Mouse (Mus musculus) adrenal gland, postnatal 10 days (tissue): ENCODE data around the gene Cdrt4. TPM values are rescaled to one million over a fixed set of nuclear protein-coding genes. Genes with fewer than 3 reads are reported as not detected.

Source experiments
- total RNA-seq, 2 experiments: library from RNA; stranded (reverse); gene quantifications; 2 replicates each; pipeline ENCODE4 v1.2.3; 2021

Gene Cdrt4
- total RNA-seq, 2 experiments from 2014 or later, result not detected

Other genes starting within 250 kb of the Cdrt4 start
- gene Zfp287, start 219.3 kb upstream of the Cdrt4 start, total RNA-seq, result 1 to 10 TPM; 3.6 to 5.5 TPM
- gene Gm10428, start 198.1 kb upstream of the Cdrt4 start, total RNA-seq, result not detected
- 1 to 10 TPM; 3.4 to 5.2 TPM for gene Zfp286, start 161.7 kb upstream of the Cdrt4 start, total RNA-seq
- 10 to 100 TPM; 14.9 to 19.1 TPM for gene Trim16, start 131.0 kb upstream of the Cdrt4 start, total RNA-seq
- gene Fbxw10, start 104.1 kb upstream of the Cdrt4 start, total RNA-seq, result under 1 TPM; 0.94 to 0.99 TPM
- 10 to 100 TPM; 34.5 to 35.9 TPM for gene Tvp23b, start 71.7 kb upstream of the Cdrt4 start, total RNA-seq
- gene Tekt3, start 110.5 kb downstream of the Cdrt4 start, total RNA-seq, result not detected
- gene Pmp22, start 177.8 kb downstream of the Cdrt4 start, total RNA-seq, result 100 to 1,000 TPM; 119 to 122 TPM